Mouse (Mus musculus) heart, adult 10 weeks (tissue): ENCODE results near the gene 4921530L21Rik. TPM values are rescaled to one million over a fixed set of nuclear protein-coding genes. Genes with fewer than 3 reads are reported as not detected.

Source experiments
- polyA plus RNA-seq: library from polyadenylated mRNA; stranded (reverse); fragments of 350-450 nt; fragmentation: Illumina TruSeq; extraction: RNeasy Lipid Tissue Mini Kit (QIAGEN cat#74804); gene quantifications from one replicate; pipeline ENCODE4 v1.2.3, GENCODE M21; 2014; ENCODE audit warnings: low read depth, low replicate concordance

Gene 4921530L21Rik
- not detected for polyA plus RNA-seq

DNA sequence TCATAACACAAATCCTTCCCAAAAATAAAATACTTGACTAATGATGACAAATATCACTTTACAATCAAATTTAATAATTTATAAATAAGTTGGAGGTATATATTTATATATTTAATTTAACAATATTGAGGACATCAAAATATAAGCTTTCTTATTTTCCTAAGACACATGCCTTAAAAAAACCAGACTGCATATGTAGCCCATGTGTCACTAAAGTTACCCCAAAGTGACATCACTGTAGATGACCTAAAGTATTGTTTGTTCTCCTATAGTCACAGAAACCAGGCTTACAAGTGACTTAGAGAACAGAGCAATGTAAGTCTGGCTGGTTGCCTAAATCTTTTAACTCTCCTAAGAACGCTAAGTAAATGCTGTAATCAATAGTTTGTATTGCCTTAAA, at the start of gene 4921530L21Rik:
Gene 4921530L21Rik, plus strand, starts transcription at position 301 of the 400 bp plus-strand sequence.

